Mouse (Mus musculus): ENCODE measurements at regions not wholly inside any gene's neighbourhood (a gene's known extent, or its start where the extent isn't known, plus 50 kb on each side); places are given as distances from the start of the nearest gene placed in this dataset.

DNA sequence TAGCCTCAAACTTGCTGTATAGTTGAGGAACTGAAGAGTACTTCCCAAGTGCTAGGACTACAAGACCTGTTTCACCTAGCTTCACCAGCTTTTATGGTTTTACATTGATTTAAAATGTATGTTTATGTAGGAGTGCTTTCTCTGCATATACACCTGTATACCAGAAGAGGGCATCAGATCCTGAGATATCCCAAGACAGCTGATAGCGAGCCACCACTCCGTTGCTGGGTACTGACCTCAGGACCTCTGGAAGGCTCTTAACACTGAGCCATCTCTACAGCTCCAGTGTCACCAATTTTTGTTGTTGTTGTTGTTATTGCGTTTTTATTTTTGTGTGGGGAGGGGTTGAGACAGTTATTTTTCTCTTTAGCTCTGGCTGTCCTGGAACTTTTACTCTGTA is 55.9 kb upstream of the Ddx3x start:
- ATAC-seq = peak; percentile 59

DNA sequence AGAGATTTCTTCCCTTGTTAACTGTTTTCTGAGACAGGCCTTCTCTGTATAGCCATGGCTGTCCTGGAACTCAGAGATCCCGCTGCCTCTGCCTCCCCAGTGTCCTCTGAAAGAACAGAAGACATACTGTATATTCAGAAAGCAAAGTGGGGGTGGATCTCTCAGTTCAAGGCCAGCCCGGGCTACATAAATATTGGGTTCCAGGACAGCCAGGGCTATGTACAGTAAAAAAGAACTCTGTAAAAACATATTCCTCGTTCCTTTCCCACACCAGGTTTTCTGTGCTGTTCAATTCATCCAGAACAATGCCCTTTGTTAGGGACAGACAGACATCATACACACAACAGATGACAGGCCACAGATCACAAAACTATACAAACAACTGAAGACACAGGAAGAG is 54.3 kb upstream of the Ddx3x start:
- ATAC-seq = no peak

DNA sequence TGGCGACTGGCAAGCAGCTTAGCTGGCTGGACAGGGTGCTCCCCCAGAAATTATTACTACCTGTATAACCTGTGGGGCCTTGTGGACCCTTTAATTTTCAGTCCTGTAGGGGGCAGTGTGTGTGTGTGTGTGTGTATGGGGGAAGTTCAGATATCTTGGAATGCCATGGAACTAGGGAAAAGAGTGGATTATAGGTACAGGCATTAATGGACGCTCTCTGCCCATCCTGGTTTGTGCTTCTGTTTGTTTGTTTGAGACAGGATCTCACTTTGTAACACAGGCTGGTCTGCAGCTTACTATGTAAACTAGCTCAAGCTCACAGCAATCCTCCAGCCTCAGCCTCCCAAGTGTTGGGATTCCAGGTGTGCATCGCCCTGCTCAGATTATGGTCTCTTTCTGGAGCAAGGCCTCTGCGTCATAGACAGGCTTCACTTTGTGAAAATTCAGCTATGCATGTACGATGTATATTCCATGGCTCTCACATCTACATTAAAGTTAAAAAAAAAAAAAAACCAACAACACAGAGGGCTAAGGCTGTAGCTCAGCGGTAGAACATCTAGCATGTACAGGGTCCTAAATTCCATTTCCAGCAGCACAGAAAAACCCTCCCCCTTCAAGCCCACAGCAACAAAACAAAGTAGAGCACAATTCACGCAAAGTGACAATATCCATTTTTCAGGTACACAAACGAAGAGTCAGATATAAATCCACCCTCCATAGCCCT is 50.7 kb upstream of the Ddx3x start:
- ATAC-seq = no peak

DNA sequence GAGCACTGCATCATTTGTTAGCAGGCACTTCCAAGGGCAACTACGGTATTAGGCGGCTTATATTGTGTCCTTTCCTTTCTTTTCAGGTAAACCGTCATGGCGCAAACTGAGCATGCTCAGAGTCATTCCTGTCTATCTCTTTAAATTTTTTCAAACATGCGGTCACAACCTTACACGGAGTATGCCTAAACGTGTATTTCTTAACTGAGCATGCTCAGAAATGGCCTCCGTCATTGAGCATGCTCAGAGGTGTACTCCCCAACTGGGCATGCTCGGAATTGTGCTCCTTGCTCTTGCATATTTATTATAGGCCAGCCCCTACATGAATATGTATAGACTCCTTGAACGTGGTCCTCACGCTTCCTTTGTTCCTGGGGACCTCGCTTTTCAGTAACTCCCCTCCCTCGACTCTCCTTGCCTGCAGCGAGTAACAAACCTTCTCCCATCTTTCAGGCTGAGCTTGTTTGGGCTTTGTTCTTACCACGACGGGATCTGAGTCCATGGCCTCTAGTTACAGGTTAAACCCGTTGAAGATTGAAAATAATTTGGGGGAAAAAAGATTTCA is 50.1 kb upstream of the Ddx3x start:
- ATAC-seq = peak; percentile 97

All from activated CD4-positive, CD25-positive, alpha-beta regulatory T cell, adult 4 months (primary cell).